Mouse (Mus musculus) kidney, embryonic 15.5 days (tissue): ENCODE measurements around the gene Slc1a2. TPM values are rescaled to one million over a fixed set of nuclear protein-coding genes. Genes with fewer than 3 reads are reported as not detected.

ENCODE experiments used
- ATAC-seq: fragments of 200-750 bp; cut with Nextera tagmentation; replicated peaks from 2 replicates; pipeline ENCODE4 v1.8.0; 2017; ENCODE audit warnings: moderate TSS enrichment; ENCODE audit not compliant: low FRiP score
- H3K27ac ChIP-seq: fragments of 300-500 bp; sonication (generic); 2 replicates; pipeline ENCODE4 v1.5.1; 2015; ENCODE audit warnings: mild to moderate bottlenecking, inconsistent platforms
- H3K27me3 ChIP-seq: fragments of 300-500 bp; sonication (generic); 2 replicates; pipeline ENCODE4 v1.6.1; 2015; ENCODE audit warnings: inconsistent platforms
- H3K36me3 ChIP-seq: fragments of 300-500 bp; sonication (generic); 2 replicates; pipeline ENCODE4 v1.6.1; 2015; ENCODE audit warnings: inconsistent platforms
- H3K4me1 ChIP-seq: fragments of 300-500 bp; sonication (generic); 2 replicates; pipeline ENCODE4 v1.6.1; 2015; ENCODE audit warnings: inconsistent platforms
- H3K4me2 ChIP-seq: fragments of 300-500 bp; sonication (generic); 2 replicates; pipeline ENCODE4 v1.6.1; 2015; ENCODE audit warnings: moderate library complexity, mild to moderate bottlenecking, inconsistent platforms
- H3K4me3 ChIP-seq: fragments of 300-500 bp; sonication (generic); replicated peaks from 2 replicates; pipeline ENCODE4 v1.5.1; 2015; ENCODE audit warnings: mild to moderate bottlenecking, inconsistent platforms
- H3K9ac ChIP-seq: fragments of 300-500 bp; sonication (generic); 2 replicates; pipeline ENCODE4 v1.6.1; 2015; ENCODE audit warnings: mild to moderate bottlenecking, inconsistent platforms
- H3K9me3 ChIP-seq: fragments of 300-500 bp; sonication (generic); replicated peaks from 2 replicates; pipeline ENCODE4 v1.6.1; 2016; ENCODE audit warnings: inconsistent platforms
- WGBS: fragments of 180-500 bp; shearing (Covaris S2); methylation state at CpG from one replicate; pipeline ENCODE4 v1.1.7; 2015; ENCODE audit warnings: mixed read lengths; 5-methylcytosine and 5-hydroxymethylcytosine counted together
- polyA plus RNA-seq: library from polyadenylated mRNA; unstranded; fragments of >200 nt; fragmentation: Nextera tagmentation; extraction: Ambion mirVana; gene quantifications from 2 replicates; pipeline ENCODE4 v1.2.1, GENCODE M21; 2015

The Slc1a2 gene
- polyA plus RNA-seq, 1 experiment from 2014 or later = 0.51 TPM

DNA sequence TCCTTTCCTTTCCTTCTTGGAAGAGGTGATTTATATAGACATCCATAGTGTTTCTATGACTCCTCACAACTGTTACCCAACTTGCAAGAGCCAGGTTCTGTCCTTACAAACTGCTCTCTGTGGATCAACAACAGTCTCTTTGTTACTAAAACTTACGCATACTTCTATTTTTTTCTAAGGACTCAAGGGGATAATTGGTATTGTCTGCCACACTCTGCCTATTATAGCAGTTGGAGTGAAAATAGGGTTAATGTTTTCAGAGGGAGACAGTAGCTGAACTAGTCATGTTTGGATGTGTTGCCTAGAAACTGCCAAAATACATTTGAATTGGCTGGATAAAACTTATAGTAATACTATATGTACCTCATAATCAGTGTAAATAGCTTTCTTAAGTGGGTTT lies 117.1 kb downstream of the Slc1a2 start:
- no peak overlapping the region for H3K9ac ChIP-seq
- no peaks in the 10 kb centered on the region for H3K27me3 ChIP-seq
- ATAC-seq = no peak
- H3K4me2 ChIP-seq = no peak overlapping the region
- no peak overlapping the region for H3K4me3 ChIP-seq
- no peaks in the 10 kb centered on the region for H3K4me1 ChIP-seq
- no peak overlapping the region for H3K27ac ChIP-seq
- WGBS = 75% methylated on average over 1 of the region's 1 CpGs
- no peaks in the 10 kb centered on the region for H3K36me3 ChIP-seq
- no peaks in the 10 kb centered on the region for H3K9me3 ChIP-seq

GRCm38 (mm10) chr2:102778208-102778607 lies 119.7 kb downstream of the Slc1a2 start:
- Histone ChIP-seq H3K27me3 (no peaks in the 10 kb centered on the region), H3K27ac (no peak overlapping the region), H3K36me3 (no peaks in the 10 kb centered on the region), H3K9ac (no peak overlapping the region), H3K4me2 (no peak overlapping the region), H3K4me1 (no peaks in the 10 kb centered on the region), H3K4me3 (no peak overlapping the region), H3K9me3 (no peaks in the 10 kb centered on the region)
- 85% methylated on average over 3 of the region's 3 CpGs for WGBS
- ATAC-seq = no peak

- Histone ChIP-seq H3K27ac (no peak overlapping the region), H3K4me3 (no peak overlapping the region), H3K36me3 (no peaks in the 10 kb centered on the region), H3K4me1 (no peaks in the 10 kb centered on the region), H3K9ac (no peak overlapping the region), H3K9me3 (no peaks in the 10 kb centered on the region), H3K27me3 (no peaks in the 10 kb centered on the region), H3K4me2 (no peak overlapping the region)
- 82% methylated on average over 7 of the region's 7 CpGs for WGBS
- ATAC-seq = no peak
These were observed 124.3 kb downstream of the Slc1a2 start for GRCm38 (mm10) chr2:102782751-102783150.

- WGBS = 64% methylated on average over 4 of the region's 4 CpGs
- Histone ChIP-seq H3K4me1 (no peaks in the 10 kb centered on the region), H3K27me3 (no peaks in the 10 kb centered on the region), H3K27ac (no peak overlapping the region), H3K9me3 (no peaks in the 10 kb centered on the region), H3K9ac (no peak overlapping the region), H3K36me3 (no peaks in the 10 kb centered on the region), H3K4me2 (no peak overlapping the region), H3K4me3 (no peak overlapping the region)
- ATAC-seq = no peak
These were observed 127.2 kb downstream of the Slc1a2 start for GRCm38 (mm10) chr2:102785696-102786095.

DNA sequence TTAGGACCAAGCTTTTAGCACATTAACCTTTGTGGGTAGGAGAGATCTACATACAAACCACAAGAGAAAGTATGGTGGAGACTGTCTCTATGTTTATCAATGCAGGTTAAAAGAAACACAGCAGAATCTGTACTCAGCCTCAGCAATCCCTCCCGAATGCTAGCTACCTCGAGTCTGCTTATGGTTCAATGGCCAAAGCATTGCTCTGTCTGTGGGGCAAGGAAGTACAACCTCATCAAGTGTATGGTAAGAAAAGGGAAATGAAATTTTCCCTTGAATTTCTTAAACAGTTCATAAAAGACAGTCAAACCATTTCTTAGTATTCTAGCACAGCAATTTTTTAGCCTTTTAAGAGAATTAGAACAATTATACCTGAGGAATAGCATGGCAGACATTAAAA lies 133.2 kb downstream of the Slc1a2 start:
- no peaks in the 10 kb centered on the region for H3K36me3 ChIP-seq
- 78% methylated on average over 2 of the region's 2 CpGs for WGBS
- no peaks in the 10 kb centered on the region for H3K9me3 ChIP-seq
- no peak overlapping the region for H3K4me3 ChIP-seq
- H3K4me2 ChIP-seq = no peak overlapping the region
- H3K9ac ChIP-seq = no peak overlapping the region
- no peaks in the 10 kb centered on the region for H3K4me1 ChIP-seq
- H3K27me3 ChIP-seq = no peaks in the 10 kb centered on the region
- H3K27ac ChIP-seq = no peak overlapping the region
- no peak for ATAC-seq

- H3K36me3 ChIP-seq = no peaks in the 10 kb centered on the region
- no peak overlapping the region for H3K4me3 ChIP-seq
- no peak for ATAC-seq
- H3K4me2 ChIP-seq = no peak overlapping the region
- no peaks in the 10 kb centered on the region for H3K4me1 ChIP-seq
- no peaks in the 10 kb centered on the region for H3K27me3 ChIP-seq
- no peaks in the 10 kb centered on the region for H3K9me3 ChIP-seq
- 82% methylated on average over 6 of the region's 6 CpGs for WGBS
- no peak overlapping the region for H3K9ac ChIP-seq
- H3K27ac ChIP-seq = no peak overlapping the region
These were observed 134.3 kb downstream of the Slc1a2 start for GRCm38 (mm10) chr2:102792804-102793203.

DNA sequence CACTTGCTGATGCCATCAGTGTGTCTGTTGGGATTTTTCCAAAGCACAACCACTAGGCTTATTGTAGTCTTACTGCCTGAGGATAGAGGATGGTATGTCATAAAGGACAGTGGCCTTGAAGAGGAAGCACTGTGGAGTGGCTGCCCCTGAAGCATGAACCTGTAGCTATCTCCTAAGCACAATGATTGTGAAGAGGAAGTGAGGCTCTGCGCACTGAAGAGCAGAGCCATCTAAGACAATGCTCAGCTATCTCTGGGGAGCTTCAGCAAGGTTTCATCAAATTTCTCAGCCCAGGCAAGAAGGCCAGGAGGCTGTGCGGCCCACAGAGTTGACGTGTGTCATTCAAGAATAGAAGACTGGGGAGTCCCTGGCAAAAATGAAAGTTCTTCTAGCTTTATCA lies 136.6 kb downstream of the Slc1a2 start:
- no peaks in the 10 kb centered on the region for H3K9me3 ChIP-seq
- 90% methylated on average over 3 of the region's 3 CpGs for WGBS
- H3K4me2 ChIP-seq = no peak overlapping the region
- no peaks in the 10 kb centered on the region for H3K36me3 ChIP-seq
- no peak for ATAC-seq
- H3K4me1 ChIP-seq = no peaks in the 10 kb centered on the region
- H3K27ac ChIP-seq = no peak overlapping the region
- no peak overlapping the region for H3K4me3 ChIP-seq
- H3K27me3 ChIP-seq = no peaks in the 10 kb centered on the region
- no peak overlapping the region for H3K9ac ChIP-seq

GRCm38 (mm10) chr2:102798149-102798548 lies 139.7 kb downstream of the Slc1a2 start:
- H3K9me3 ChIP-seq = no peaks in the 10 kb centered on the region
- no peak overlapping the region for H3K4me2 ChIP-seq
- no peaks in the 10 kb centered on the region for H3K27me3 ChIP-seq
- ATAC-seq = no peak
- no peaks in the 10 kb centered on the region for H3K4me1 ChIP-seq
- no peak overlapping the region for H3K4me3 ChIP-seq
- WGBS = 57% methylated on average over 2 of the region's 2 CpGs
- no peak overlapping the region for H3K9ac ChIP-seq
- H3K27ac ChIP-seq = no peak overlapping the region
- no peaks in the 10 kb centered on the region for H3K36me3 ChIP-seq

- ATAC-seq = no peak
- no peaks in the 10 kb centered on the region for H3K9me3 ChIP-seq
These were observed 143.4 kb downstream of the Slc1a2 start for GRCm38 (mm10) chr2:102801899-102802298.

DNA sequence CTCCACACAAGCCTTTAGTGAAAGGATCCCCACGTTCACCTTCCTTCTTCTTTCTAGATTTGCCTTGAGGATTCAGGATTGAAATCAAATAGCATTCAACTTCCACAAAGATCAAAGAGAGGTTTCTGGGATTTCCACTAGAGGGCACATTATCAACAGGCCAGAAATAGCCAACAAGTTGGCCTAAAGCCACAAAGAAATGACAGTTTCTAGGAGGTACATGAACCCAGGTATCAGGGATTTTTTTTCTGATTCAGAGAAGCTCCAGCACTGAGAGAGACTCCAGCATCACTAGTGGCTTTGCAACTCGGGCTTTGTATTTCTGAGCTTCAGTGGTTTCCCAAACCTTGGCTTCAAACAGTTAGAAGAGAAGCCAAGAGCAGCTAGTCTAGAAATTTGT lies 145.7 kb downstream of the Slc1a2 start:
- 35% methylated on average over 2 of the region's 2 CpGs for WGBS
- Histone ChIP-seq H3K9ac (no peak overlapping the region), H3K27ac (no peak overlapping the region), H3K27me3 (no peaks in the 10 kb centered on the region), H3K36me3 (no peaks in the 10 kb centered on the region), H3K4me1 (no peaks in the 10 kb centered on the region), H3K9me3 (no peaks in the 10 kb centered on the region), H3K4me3 (no peak overlapping the region), H3K4me2 (no peak overlapping the region)
- no peak for ATAC-seq

More at GRCm38 (mm10) chr2:102801899-102802298, 143.4 kb downstream of the Slc1a2 start:
- no peaks in the 10 kb centered on the region for H3K4me1 ChIP-seq
- H3K36me3 ChIP-seq = no peaks in the 10 kb centered on the region
- WGBS = 91% methylated on average over 1 of the region's 1 CpGs
- H3K4me2 ChIP-seq = no peak overlapping the region
- no peak overlapping the region for H3K4me3 ChIP-seq
- no peak overlapping the region for H3K9ac ChIP-seq
- H3K27ac ChIP-seq = no peak overlapping the region
- H3K27me3 ChIP-seq = no peaks in the 10 kb centered on the region

DNA sequence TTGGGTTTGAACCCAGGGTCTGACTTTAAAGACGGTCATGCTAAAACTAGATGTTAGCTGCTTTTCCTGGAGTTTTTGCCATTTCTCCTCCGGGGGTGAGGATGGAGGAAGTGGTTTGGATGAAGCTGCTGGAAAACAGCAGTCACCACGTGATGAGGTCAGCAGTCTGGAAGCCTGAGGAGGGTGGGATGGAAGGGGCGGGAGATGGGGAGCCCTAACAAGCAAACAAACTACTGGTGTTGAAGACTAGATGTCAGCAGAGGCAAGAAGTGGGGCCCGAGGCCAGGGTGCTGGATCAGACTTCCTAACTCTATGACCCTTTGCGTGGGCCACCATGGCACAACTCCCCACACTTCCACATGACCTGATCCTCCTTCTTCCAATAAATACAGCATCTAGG lies 146.8 kb downstream of the Slc1a2 start:
- H3K27ac ChIP-seq = no peak overlapping the region
- no peak overlapping the region for H3K4me3 ChIP-seq
- no peak overlapping the region for H3K9ac ChIP-seq
- 71% methylated on average over 6 of the region's 6 CpGs for WGBS
- no peak overlapping the region for H3K4me2 ChIP-seq
- no peak for ATAC-seq
- no peaks in the 10 kb centered on the region for H3K27me3 ChIP-seq
- no peaks in the 10 kb centered on the region for H3K36me3 ChIP-seq
- H3K4me1 ChIP-seq = no peaks in the 10 kb centered on the region
- no peaks in the 10 kb centered on the region for H3K9me3 ChIP-seq

GRCm38 (mm10) chr2:102805761-102806496 lies 147.5 kb downstream of the Slc1a2 start:
- Histone ChIP-seq H3K9me3 (no peaks in the 10 kb centered on the region), H3K4me3 (no peak overlapping the region), H3K27ac (no peak overlapping the region), H3K4me1 (no peaks in the 10 kb centered on the region), H3K9ac (no peak overlapping the region), H3K4me2 (no peak overlapping the region), H3K27me3 (no peaks in the 10 kb centered on the region), H3K36me3 (no peaks in the 10 kb centered on the region)
- ATAC-seq = no peak
- 89% methylated on average over 4 of the region's 4 CpGs for WGBS

GRCm38 (mm10) chr2:102807633-102808032 lies 149.2 kb downstream of the Slc1a2 start:
- H3K27ac ChIP-seq = no peak overlapping the region
- H3K4me2 ChIP-seq = no peak overlapping the region
- H3K9me3 ChIP-seq = no peaks in the 10 kb centered on the region
- H3K9ac ChIP-seq = no peak overlapping the region
- H3K4me1 ChIP-seq = no peaks in the 10 kb centered on the region
- WGBS = 46% methylated on average over 3 of the region's 3 CpGs
- no peaks in the 10 kb centered on the region for H3K27me3 ChIP-seq
- no peaks in the 10 kb centered on the region for H3K36me3 ChIP-seq
- ATAC-seq = no peak
- H3K4me3 ChIP-seq = no peak overlapping the region
